Mouse (Mus musculus): ENCODE results near the gene Crlf2. TPM values are rescaled to one million over a fixed set of nuclear protein-coding genes. Genes with fewer than 3 reads are reported as not detected.

Gene Crlf2
- 3.3 and 4.4 TPM in 2 replicates for polyA plus RNA-seq (2014; fragmentation: Nextera tagmentation; extraction: Ambion mirVana)

DNA sequence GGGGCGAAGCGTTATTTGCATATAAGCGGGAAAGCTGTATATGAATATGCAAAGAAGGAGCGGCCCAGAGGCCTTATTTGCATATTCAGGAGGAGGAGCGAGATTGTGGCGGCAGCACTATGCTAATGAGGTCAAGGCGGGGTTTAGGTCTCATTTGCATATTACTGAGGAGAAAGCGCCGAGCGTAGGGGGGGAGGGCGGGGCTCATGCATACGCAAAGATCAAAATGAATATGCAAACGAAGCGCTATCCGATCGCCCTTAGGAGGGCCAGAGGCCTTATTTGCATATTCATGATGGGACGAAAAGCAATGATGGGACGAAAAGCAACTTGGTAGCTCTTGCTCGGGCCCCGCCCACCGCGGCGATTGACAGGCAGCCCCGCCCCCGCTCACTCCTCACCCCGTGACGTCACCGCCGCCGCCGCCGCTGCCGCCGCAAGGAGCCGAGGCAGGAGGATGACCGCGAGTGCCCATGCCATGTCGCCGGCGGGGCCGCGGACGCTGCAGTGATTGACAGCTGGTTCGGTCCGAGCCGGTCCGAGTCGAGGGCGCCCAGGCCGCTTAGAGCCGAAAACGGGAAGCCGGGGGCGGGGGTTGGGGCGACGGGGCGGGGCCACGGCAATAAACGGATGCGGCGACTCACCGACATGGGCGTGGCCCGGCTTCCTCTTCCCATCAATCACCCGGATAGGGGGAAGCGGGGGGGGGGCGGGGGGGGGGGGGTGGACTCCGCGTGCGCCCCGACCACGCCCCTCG, at the start of gene Crlf2:
Gene Crlf2, minus strand, starts transcription at position 590 of the 757 bp plus-strand sequence.
- Histone ChIP-seq H3K36me3 (ENCODE audit: control insufficient read depth, insufficient read depth, low read length) (no peaks in the 10 kb centered on the region; the same call in 1 of the 2 replicates), H3K4me1 (replicated peaks; ENCODE audit: control insufficient read depth, insufficient read depth, low read length) (no peaks in the 10 kb centered on the region), H3K4me3 (ENCODE audit: low read depth, low read length) (peak within 1 kb of the TSS; percentile 54), H3K9ac (ENCODE audit: low read length) (peak within 1 kb of the TSS; percentile 44; the same call in 1 of the 2 replicates), H3K4me2 (ENCODE audit: low read depth, low read length, severe bottlenecking) (peak within 1 kb of the TSS; percentile 44), H3K27me3 (ENCODE audit: control insufficient read depth, insufficient read depth, low read length) (no peaks in the 10 kb centered on the region), H3K27ac (ENCODE audit: low read depth, low read length) (peak within 1 kb of the TSS; percentile 81), H3K9me3 (ENCODE audit: control insufficient read depth, low read length) (peaks cover 21% of the 10 kb centered on the region)
- under 1% methylated on average over 39 of the region's 73 CpGs for WGBS
- peak; percentile 74 for ATAC-seq (replicated peaks; ENCODE audit: low FRiP score)
- DNase-seq (ENCODE audit: low spot score), result peak; percentile 95

DNA sequence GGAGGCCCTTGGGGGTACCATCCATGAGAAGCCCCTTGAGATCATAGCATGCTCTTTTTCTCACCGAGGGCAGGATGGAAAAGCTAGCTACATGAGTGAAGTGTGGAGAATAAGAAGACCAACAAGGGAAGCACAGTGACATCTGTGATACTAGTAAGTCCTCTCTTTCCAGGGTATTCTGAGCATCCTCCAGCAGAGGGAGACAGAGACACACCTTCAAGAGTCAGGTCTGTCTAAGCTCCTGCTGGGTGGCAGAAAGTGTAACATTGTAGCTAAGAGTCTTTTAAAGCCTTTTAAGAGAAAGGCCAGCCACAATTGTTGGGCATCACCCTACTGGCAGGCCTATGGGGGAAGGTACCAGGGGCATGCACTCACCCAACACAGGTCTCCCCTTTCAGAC, 43.8 kb upstream of the Crlf2 start:
- Histone ChIP-seq H3K9ac (ENCODE audit: low read length) (no peak overlapping the region), H3K4me1 (replicated peaks; ENCODE audit: control insufficient read depth, insufficient read depth, low read length) (no peaks in the 10 kb centered on the region), H3K4me3 (ENCODE audit: low read depth, low read length) (no peak overlapping the region), H3K9me3 (ENCODE audit: control insufficient read depth, low read length) (peaks cover under 1% of the 10 kb centered on the region; the same call in 1 of the 2 replicates), H3K27me3 (ENCODE audit: control insufficient read depth, insufficient read depth, low read length) (no peaks in the 10 kb centered on the region), H3K36me3 (ENCODE audit: control insufficient read depth, insufficient read depth, low read length) (no peaks in the 10 kb centered on the region), H3K27ac (ENCODE audit: low read depth, low read length) (no peak overlapping the region), H3K4me2 (ENCODE audit: low read depth, low read length, severe bottlenecking) (no peak overlapping the region)
- no peak for ATAC-seq (replicated peaks; ENCODE audit: low FRiP score)
- DNase-seq (ENCODE audit: low spot score), result no peak
- WGBS, result 61% methylated on average over 1 of the region's 1 CpGs

- ATAC-seq (replicated peaks; ENCODE audit: low FRiP score), result 0 out of 2 replicates have a peak, but pooled peaks have one; percentile 15
- Histone ChIP-seq H3K9ac (ENCODE audit: low read length) (no peak overlapping the region), H3K27me3 (ENCODE audit: control insufficient read depth, insufficient read depth, low read length) (no peaks in the 10 kb centered on the region), H3K27ac (ENCODE audit: low read depth, low read length) (no peak overlapping the region), H3K4me2 (ENCODE audit: low read depth, low read length, severe bottlenecking) (no peak overlapping the region), H3K36me3 (ENCODE audit: control insufficient read depth, insufficient read depth, low read length) (no peaks in the 10 kb centered on the region), H3K4me1 (replicated peaks; ENCODE audit: control insufficient read depth, insufficient read depth, low read length) (no peaks in the 10 kb centered on the region), H3K4me3 (ENCODE audit: low read depth, low read length) (no peak overlapping the region), H3K9me3 (ENCODE audit: control insufficient read depth, low read length) (peaks cover 3% of the 10 kb centered on the region; the same call in 1 of the 2 replicates)
- 32% methylated on average over 3 of the region's 3 CpGs for WGBS
- no peak for DNase-seq (ENCODE audit: low spot score)
These were observed 42.3 kb upstream of the Crlf2 start for GRCm38 (mm10) chr5:109601080-109601479.

DNA sequence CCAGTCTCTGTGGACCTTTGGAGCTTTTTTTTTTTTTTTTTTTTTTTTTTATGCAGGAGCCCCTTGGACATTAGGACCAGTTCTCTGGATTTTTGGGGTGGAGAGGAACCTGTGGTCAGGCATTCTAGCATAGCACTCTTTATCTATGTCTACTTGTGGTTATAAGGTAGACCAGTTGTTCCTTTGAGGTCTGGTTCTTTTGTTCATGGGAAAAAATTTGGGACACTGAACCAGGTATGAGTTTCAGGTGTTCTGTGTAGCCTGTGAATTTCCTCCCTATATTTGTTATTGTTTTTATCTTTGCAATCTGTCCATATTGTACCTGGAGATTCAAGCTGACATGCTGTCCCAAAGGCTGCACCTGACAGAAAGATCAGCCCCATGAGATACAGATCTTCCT, 40.1 kb upstream of the Crlf2 start:
- peaks cover 3% of the 10 kb centered on the region; the same call in 1 of the 2 replicates for H3K9me3 ChIP-seq (ENCODE audit: control insufficient read depth, low read length)
- no peak overlapping the region for H3K9ac ChIP-seq (ENCODE audit: low read length)
- H3K4me3 ChIP-seq (ENCODE audit: low read depth, low read length), result no peak overlapping the region
- H3K36me3 ChIP-seq (ENCODE audit: control insufficient read depth, insufficient read depth, low read length), result no peaks in the 10 kb centered on the region
- no peaks in the 10 kb centered on the region for H3K4me1 ChIP-seq (replicated peaks; ENCODE audit: control insufficient read depth, insufficient read depth, low read length)
- ATAC-seq (replicated peaks; ENCODE audit: low FRiP score) (no peak), DNase-seq (ENCODE audit: low spot score) (no peak)
- no peaks in the 10 kb centered on the region for H3K27me3 ChIP-seq (ENCODE audit: control insufficient read depth, insufficient read depth, low read length)
- no peak overlapping the region for H3K4me2 ChIP-seq (ENCODE audit: low read depth, low read length, severe bottlenecking)
- H3K27ac ChIP-seq (ENCODE audit: low read depth, low read length), result no peak overlapping the region

DNA sequence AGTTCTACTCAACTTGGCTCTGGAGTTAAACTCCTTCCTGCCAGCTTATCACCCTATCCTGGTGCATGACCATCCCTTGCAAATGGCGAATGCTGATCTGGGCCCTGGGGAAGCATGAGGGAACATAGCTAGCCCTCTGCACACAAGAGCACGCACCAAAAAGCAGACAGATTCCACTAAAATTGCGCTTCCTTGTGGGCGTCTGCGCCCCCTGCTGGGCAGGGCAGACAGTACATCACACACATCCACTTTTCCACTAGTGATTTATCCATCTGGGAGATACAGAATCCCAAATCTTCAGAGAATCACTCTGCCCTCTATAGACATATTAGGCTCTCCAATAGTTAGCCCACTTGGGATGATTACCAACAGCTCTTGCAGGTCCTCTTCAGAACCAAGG, 37.9 kb upstream of the Crlf2 start:
- Histone ChIP-seq H3K27me3 (ENCODE audit: control insufficient read depth, insufficient read depth, low read length) (no peaks in the 10 kb centered on the region), H3K4me1 (replicated peaks; ENCODE audit: control insufficient read depth, insufficient read depth, low read length) (no peaks in the 10 kb centered on the region), H3K4me2 (ENCODE audit: low read depth, low read length, severe bottlenecking) (no peak overlapping the region), H3K27ac (ENCODE audit: low read depth, low read length) (no peak overlapping the region), H3K9me3 (ENCODE audit: control insufficient read depth, low read length) (peaks cover 3% of the 10 kb centered on the region; the same call in 1 of the 2 replicates), H3K9ac (ENCODE audit: low read length) (no peak overlapping the region), H3K36me3 (ENCODE audit: control insufficient read depth, insufficient read depth, low read length) (no peaks in the 10 kb centered on the region), H3K4me3 (ENCODE audit: low read depth, low read length) (no peak overlapping the region)
- DNase-seq (ENCODE audit: low spot score), result no peak
- no peak for ATAC-seq (replicated peaks; ENCODE audit: low FRiP score)
- 55% methylated on average over 5 of the region's 5 CpGs for WGBS

DNA sequence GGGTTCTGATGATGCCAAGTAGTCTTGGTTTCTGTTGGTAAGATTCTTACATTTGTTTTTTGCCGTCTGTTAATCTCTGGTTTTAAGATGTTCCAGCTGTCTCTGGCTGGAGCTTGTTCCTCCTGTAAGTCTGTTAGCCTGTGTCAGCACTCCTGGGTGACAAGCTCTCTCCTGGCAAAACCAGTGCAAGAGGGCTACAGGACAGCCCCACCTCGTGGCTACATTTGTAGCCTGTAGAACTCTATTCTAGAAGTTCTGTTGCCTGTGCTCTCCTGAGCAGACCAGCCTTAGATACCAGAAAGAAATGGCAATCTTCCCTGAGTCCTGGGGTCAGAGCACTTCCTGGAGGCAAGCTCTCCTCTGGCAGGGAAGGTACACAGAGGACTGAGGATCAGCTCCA, 4.0 kb upstream of the Crlf2 start:
- H3K9ac ChIP-seq (ENCODE audit: low read length), result no peak overlapping the region
- no peak for ATAC-seq (replicated peaks; ENCODE audit: low FRiP score)
- no peak for DNase-seq (ENCODE audit: low spot score)
- no peak overlapping the region for H3K27ac ChIP-seq (ENCODE audit: low read depth, low read length)
- 65% methylated on average over 2 of the region's 2 CpGs for WGBS
- H3K4me2 ChIP-seq (ENCODE audit: low read depth, low read length, severe bottlenecking), result no peak overlapping the region
- no peaks in the 10 kb centered on the region for H3K27me3 ChIP-seq (ENCODE audit: control insufficient read depth, insufficient read depth, low read length)
- H3K36me3 ChIP-seq (ENCODE audit: control insufficient read depth, insufficient read depth, low read length), result no peaks in the 10 kb centered on the region
- H3K4me3 ChIP-seq (ENCODE audit: low read depth, low read length), result no peak overlapping the region
- no peaks in the 10 kb centered on the region for H3K4me1 ChIP-seq (replicated peaks; ENCODE audit: control insufficient read depth, insufficient read depth, low read length)
- no peaks in the 10 kb centered on the region; the same call in 1 of the 2 replicates for H3K9me3 ChIP-seq (ENCODE audit: control insufficient read depth, low read length)

GRCm38 (mm10) chr5:109559191-109559590, 398 bp upstream of the Crlf2 start:
- H3K36me3 ChIP-seq (ENCODE audit: control insufficient read depth, insufficient read depth, low read length), result no peaks in the 10 kb centered on the region; the same call in 1 of the 2 replicates
- H3K4me2 ChIP-seq (ENCODE audit: low read depth, low read length, severe bottlenecking), result peak overlapping the region; percentile 44
- ATAC-seq (replicated peaks; ENCODE audit: low FRiP score) (no peak), DNase-seq (ENCODE audit: low spot score) (no peak)
- peak overlapping the region; percentile 54 for H3K4me3 ChIP-seq (ENCODE audit: low read depth, low read length)
- H3K27ac ChIP-seq (ENCODE audit: low read depth, low read length), result no peak overlapping the region
- 28% methylated on average over 6 of the region's 6 CpGs for WGBS
- H3K27me3 ChIP-seq (ENCODE audit: control insufficient read depth, insufficient read depth, low read length), result no peaks in the 10 kb centered on the region
- H3K9me3 ChIP-seq (ENCODE audit: control insufficient read depth, low read length), result peaks cover 21% of the 10 kb centered on the region
- H3K4me1 ChIP-seq (replicated peaks; ENCODE audit: control insufficient read depth, insufficient read depth, low read length), result no peaks in the 10 kb centered on the region
- H3K9ac ChIP-seq (ENCODE audit: low read length), result no peak overlapping the region

GRCm38 (mm10) chr5:109558123-109558403, 730 bp downstream of the Crlf2 start:
- H3K9ac ChIP-seq (ENCODE audit: low read length), result peak overlapping the region; percentile 23; the same call in 1 of the 2 replicates
- H3K9me3 ChIP-seq (ENCODE audit: control insufficient read depth, low read length), result peaks cover 26% of the 10 kb centered on the region

More at GRCm38 (mm10) chr5:109558123-109558403, 730 bp downstream of the Crlf2 start:
- Histone ChIP-seq H3K4me3 (ENCODE audit: low read depth, low read length) (peak overlapping the region; percentile 54), H3K27me3 (ENCODE audit: control insufficient read depth, insufficient read depth, low read length) (no peaks in the 10 kb centered on the region), H3K27ac (ENCODE audit: low read depth, low read length) (peak overlapping the region; percentile 81), H3K4me2 (ENCODE audit: low read depth, low read length, severe bottlenecking) (peak overlapping the region; percentile 44; the same call in 1 of the 2 replicates), H3K36me3 (ENCODE audit: control insufficient read depth, insufficient read depth, low read length) (no peaks in the 10 kb centered on the region; the same call in 1 of the 2 replicates), H3K4me1 (replicated peaks; ENCODE audit: control insufficient read depth, insufficient read depth, low read length) (no peaks in the 10 kb centered on the region)
- under 1% methylated on average over 9 of the region's 9 CpGs for WGBS
- DNase-seq (ENCODE audit: low spot score) (no peak), ATAC-seq (replicated peaks; ENCODE audit: low FRiP score) (no peak)

All from forebrain, embryonic 11.5 days (tissue).